Mouse (Mus musculus): ENCODE measurements around the gene Mageb18.

DNA sequence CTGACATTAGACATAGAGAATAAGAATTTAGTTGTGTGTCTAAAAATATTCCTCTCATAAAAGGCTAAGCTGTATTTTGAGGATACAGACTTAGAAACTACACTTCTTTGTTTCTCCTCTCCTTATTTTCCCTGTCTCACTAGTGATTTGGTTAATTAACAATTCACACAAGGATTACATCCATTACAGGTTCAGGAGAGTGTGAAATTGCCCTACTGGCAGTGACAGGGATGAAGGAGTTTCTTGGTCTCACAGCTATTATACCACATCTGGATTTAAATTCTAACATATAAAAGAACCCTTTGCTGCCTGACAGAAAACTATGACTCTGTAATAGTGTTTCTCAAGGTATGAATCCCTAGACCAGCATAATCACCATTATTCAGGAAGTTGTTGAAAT lies 318.8 kb downstream of the Mageb18 start:
- no peak for TF ChIP-seq ELF1 (IDR thresholded peaks at IDR 0.05; ENCODE audit: low read depth, low read length)
- TF ChIP-seq CTCF (conservative IDR thresholded peaks at IDR 0.05 in 1 of 2, IDR thresholded peaks at IDR 0.05 in 1 of 2; ENCODE audit: low read depth in 2 of 2, low read length in 2 of 2) = no peak
- TF ChIP-seq MYC (IDR thresholded peaks at IDR 0.05; ENCODE audit: low read depth, low read length) = no peak
- no peak for TF ChIP-seq POLR2A (IDR thresholded peaks at IDR 0.05; ENCODE audit: low read depth, low read length)
- TF ChIP-seq GABPA (IDR thresholded peaks at IDR 0.05; ENCODE audit: insufficient replicate concordance, low read depth, low read length) = no peak
- TF ChIP-seq E2F4 (IDR thresholded peaks at IDR 0.05; ENCODE audit: insufficient replicate concordance, low read depth, low read length) = no peak
- TF ChIP-seq CHD2 (IDR thresholded peaks at IDR 0.05; ENCODE audit: low read length) = no peak
- no peak for TF ChIP-seq MAZ (IDR thresholded peaks at IDR 0.05; ENCODE audit: low read depth, low read length)
- TF ChIP-seq JUND (conservative IDR thresholded peaks at IDR 0.05; ENCODE audit: low read depth, low read length) = no peak
